Mouse (Mus musculus) heart, embryonic 14.5 days (tissue): ENCODE measurements around the gene Gsap. TPM values are rescaled to one million over a fixed set of nuclear protein-coding genes. Genes with fewer than 3 reads are reported as not detected.
"Not testable (repeated sequence)": the region's sequence is repeated elsewhere in the genome, so short reads cannot be mapped to it uniquely, and the experiment has no call there.

Experiments used
- ATAC-seq: fragments of 200-750 bp; cut with Nextera tagmentation; 2 replicates; pipeline ENCODE4 v1.8.0; 2017; ENCODE audit warnings: low read depth, moderate TSS enrichment; ENCODE audit not compliant: insufficient number of reproducible peaks, insufficient read depth, low FRiP score
- H3K27ac ChIP-seq, 2 experiments: fragments of 200-500 bp in 1 of 2; fragments of 300-500 bp in 1 of 2; sonication (generic) in 1 of 2; replicated peaks in 1 of 2; 2 replicates each; pipeline ENCODE4 v1.5.1; 2012 to 2014; ENCODE audit warnings: low read depth in 2 of 2, low read length in 2 of 2, control low read depth in 1 of 2, mild to moderate bottlenecking in 1 of 2, mixed read lengths in 1 of 2; ENCODE audit not compliant: control insufficient read depth in 1 of 2, insufficient read depth in 1 of 2
- H3K27me3 ChIP-seq: fragments of 300-500 bp; sonication (generic); 2 replicates; pipeline ENCODE4 v1.6.1; 2014; ENCODE audit warnings: mild to moderate bottlenecking, low read length, control low read depth; ENCODE audit not compliant: control insufficient read depth, insufficient read depth
- H3K36me3 ChIP-seq: fragments of 300-500 bp; sonication (generic); 2 replicates; pipeline ENCODE4 v1.6.1; 2014; ENCODE audit warnings: mild to moderate bottlenecking, control low read depth, low read length, mixed read lengths; ENCODE audit not compliant: control insufficient read depth, insufficient read depth
- H3K4me1 ChIP-seq, 2 experiments: fragments of 200-500 bp in 1 of 2; fragments of 300-500 bp in 1 of 2; sonication (generic) in 1 of 2; 2 replicates each; pipeline ENCODE4 v1.6.1; 2012 to 2014; ENCODE audit warnings: low read length in 2 of 2, control low read depth in 1 of 2, mixed read lengths in 1 of 2; ENCODE audit not compliant: control insufficient read depth in 2 of 2, insufficient read depth in 2 of 2
- H3K4me2 ChIP-seq: fragments of 300-500 bp; sonication (generic); 2 replicates; pipeline ENCODE4 v1.6.1; 2014; ENCODE audit warnings: mild to moderate bottlenecking, low read length
- H3K4me3 ChIP-seq, 2 experiments: fragments of 200-500 bp in 1 of 2; fragments of 300-500 bp in 1 of 2; sonication (generic) in 1 of 2; 2 replicates each; pipeline ENCODE4 v1.5.1; 2012 to 2014; ENCODE audit warnings: low read length in 2 of 2, mild to moderate bottlenecking in 2 of 2, control low read depth in 1 of 2, low read depth in 1 of 2, moderate library complexity in 1 of 2; ENCODE audit not compliant: control insufficient read depth in 1 of 2, insufficient read depth in 1 of 2
- H3K9ac ChIP-seq: fragments of 300-500 bp; sonication (generic); 2 replicates; pipeline ENCODE4 v1.6.1; 2014; ENCODE audit warnings: mild to moderate bottlenecking, low read length
- H3K9me3 ChIP-seq: fragments of 300-500 bp; sonication (generic); 2 replicates; pipeline ENCODE4 v1.6.1; 2016; ENCODE audit warnings: low read length, control low read depth; ENCODE audit not compliant: control insufficient read depth
- WGBS: fragments of 180-500 bp; shearing (Covaris S2); extraction: QIAGEN DNeasy Blood & Tissue Kit; methylation state at CpG from one replicate; pipeline ENCODE4 v1.1.7; 2014; 5-methylcytosine and 5-hydroxymethylcytosine counted together
- polyA plus RNA-seq: library from polyadenylated mRNA; unstranded; fragments of >200 nt; fragmentation: Nextera tagmentation; extraction: Ambion mirVana; gene quantifications from 2 replicates; pipeline ENCODE4 v1.2.1, GENCODE M21; 2014

The Gsap gene
- polyA plus RNA-seq, result 2.3 and 2.8 TPM in 2 replicates

DNA sequence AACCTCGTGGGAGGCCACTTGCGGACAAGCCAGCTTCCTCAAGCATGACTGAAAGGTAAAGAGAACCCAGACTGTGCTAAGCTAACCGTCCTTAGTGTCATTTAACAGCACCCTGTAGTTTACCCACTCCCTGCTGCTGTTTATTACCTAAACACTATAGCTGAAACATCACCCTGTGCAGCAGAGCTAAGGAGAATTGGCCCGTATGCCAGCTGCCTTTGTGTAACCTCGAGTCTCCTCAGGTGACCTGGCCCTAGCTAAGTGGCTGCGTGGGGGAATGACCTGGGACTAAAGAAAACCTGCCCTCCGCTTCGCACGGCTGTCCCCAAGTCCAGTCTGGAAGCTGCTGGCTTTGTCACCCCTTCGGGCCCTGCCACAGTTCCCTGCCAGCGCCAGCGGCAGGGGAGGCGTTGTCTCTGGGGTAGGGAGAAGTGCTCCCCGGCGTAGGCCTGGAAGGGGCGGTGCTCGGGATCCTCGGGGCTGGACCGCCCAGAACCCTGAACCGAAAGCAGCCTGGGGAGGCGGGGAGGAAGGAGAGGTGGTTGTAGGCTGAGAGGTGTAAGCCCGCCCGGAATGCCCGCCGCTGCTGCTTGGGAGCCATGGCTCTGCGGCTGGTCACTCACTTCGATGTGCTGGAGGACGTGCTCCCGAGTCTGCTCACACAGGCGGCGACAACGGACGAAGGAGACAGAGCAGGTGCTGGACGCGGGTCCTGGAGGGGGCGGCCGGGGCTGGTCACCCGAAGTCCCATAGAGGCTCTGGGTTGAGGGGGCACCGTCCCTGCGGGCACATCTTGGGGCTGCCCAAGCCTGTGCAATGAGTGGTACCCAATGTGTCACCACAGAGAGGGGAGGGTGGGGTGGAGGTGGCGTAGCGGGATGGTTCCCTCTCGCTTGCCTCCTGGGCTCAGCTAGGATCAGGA lies at the start of gene Gsap:
Gene Gsap, plus strand, starts transcription at position 492 of the 922 bp plus-strand sequence.
- peak; percentile 79 for ATAC-seq
- H3K4me1 ChIP-seq, result 0 out of 4 replicates have a peak, but pooled peaks cover 0 to 3% of the 10 kb centered on the region in 2 experiments
- peak within 1 kb of the TSS; percentile 74 for H3K9ac ChIP-seq
- H3K9me3 ChIP-seq, result no peaks in the 10 kb centered on the region
- WGBS, result 5% methylated on average over 42 of the region's 43 CpGs
- H3K27me3 ChIP-seq, result no peaks in the 10 kb centered on the region
- no peak within 1 kb of the TSS; a peak in 1 of 4 replicates for H3K27ac ChIP-seq
- H3K36me3 ChIP-seq, result no peaks in the 10 kb centered on the region
- H3K4me3 ChIP-seq, result peak within 1 kb of the TSS; percentile 64 to 82
- H3K4me2 ChIP-seq, result peak within 1 kb of the TSS; percentile 95

DNA sequence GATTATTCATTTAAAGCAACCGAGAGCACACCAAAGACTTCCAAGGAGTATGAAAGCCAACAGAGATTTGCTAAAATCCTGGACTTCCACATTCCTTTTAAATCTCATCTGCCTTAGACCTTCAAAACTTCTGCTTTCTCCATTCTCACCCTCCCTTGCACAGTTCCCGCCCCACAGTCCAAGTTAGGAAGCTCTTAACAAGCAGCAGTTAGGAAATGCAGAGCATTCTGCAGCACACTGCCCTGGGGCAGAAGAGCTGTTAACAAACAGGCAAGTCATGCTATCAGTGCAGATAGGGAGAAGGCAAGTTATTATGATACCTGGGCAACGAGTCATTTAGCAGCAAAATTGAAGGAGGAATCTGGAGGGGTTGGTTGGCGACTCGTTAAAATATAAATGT lies 49.5 kb upstream of the Gsap start:
- Histone ChIP-seq H3K9ac (no peak overlapping the region), H3K4me2 (no peak overlapping the region), H3K27me3 (no peaks in the 10 kb centered on the region), H3K4me1 (peaks cover 7 to 31% of the 10 kb centered on the region in 2 experiments), H3K36me3 (no peaks in the 10 kb centered on the region), H3K9me3 (no peaks in the 10 kb centered on the region), H3K27ac (peak overlapping the region in 1 of 2 experiments; percentile 38; a peak in 1 of 4 replicates), H3K4me3 (no peak overlapping the region)
- no peak for ATAC-seq
- 48% methylated on average over 5 of the region's 5 CpGs for WGBS

- Histone ChIP-seq H3K36me3 (no peaks in the 10 kb centered on the region), H3K4me2 (peak overlapping the region; percentile 50), H3K4me3 (0 out of 4 replicates have a peak overlapping the region, but pooled peaks of 1 of the 2 experiments have one; percentile 6), H3K4me1 (peaks cover 10 to 42% of the 10 kb centered on the region in 2 experiments), H3K9ac (peak overlapping the region; percentile 50), H3K27me3 (no peaks in the 10 kb centered on the region), H3K27ac (peak overlapping the region; percentile 94 to 95), H3K9me3 (no peaks in the 10 kb centered on the region)
- 21% methylated on average over 9 of the region's 9 CpGs for WGBS
- ATAC-seq, result peak; percentile 90
Observed at GRCm38 (mm10) chr5:21139505-21139904, 46.5 kb upstream of the Gsap start.

GRCm38 (mm10) chr5:21141133-21141551 lies 44.9 kb upstream of the Gsap start:
- WGBS, result 51% methylated on average over 7 of the region's 7 CpGs
- peaks cover 10 to 39% of the 10 kb centered on the region in 2 experiments for H3K4me1 ChIP-seq
- not testable (repeated sequence) for H3K9me3 ChIP-seq, H3K36me3 ChIP-seq, H3K4me3 ChIP-seq, ATAC-seq, H3K27me3 ChIP-seq
- peak overlapping the region; percentile 55 to 72 for H3K27ac ChIP-seq
- H3K9ac ChIP-seq, result 0 out of 2 replicates have a peak overlapping the region, but pooled peaks have one; percentile 16
- peak overlapping the region; percentile 25; the same call in 1 of the 2 replicates for H3K4me2 ChIP-seq

GRCm38 (mm10) chr5:21141626-21142025 lies 44.4 kb upstream of the Gsap start:
- Histone ChIP-seq H3K27me3 (no peaks in the 10 kb centered on the region), H3K9ac (peak overlapping the region; percentile 16; the same call in 1 of the 2 replicates), H3K4me2 (peak overlapping the region; percentile 25), H3K36me3 (no peaks in the 10 kb centered on the region), H3K27ac (peak overlapping the region; percentile 55 to 72), H3K4me3 (no peak overlapping the region), H3K4me1 (peaks cover 10 to 34% of the 10 kb centered on the region in 2 experiments), H3K9me3 (no peaks in the 10 kb centered on the region)
- WGBS, result 21% methylated on average over 5 of the region's 5 CpGs
- no peak for ATAC-seq

DNA sequence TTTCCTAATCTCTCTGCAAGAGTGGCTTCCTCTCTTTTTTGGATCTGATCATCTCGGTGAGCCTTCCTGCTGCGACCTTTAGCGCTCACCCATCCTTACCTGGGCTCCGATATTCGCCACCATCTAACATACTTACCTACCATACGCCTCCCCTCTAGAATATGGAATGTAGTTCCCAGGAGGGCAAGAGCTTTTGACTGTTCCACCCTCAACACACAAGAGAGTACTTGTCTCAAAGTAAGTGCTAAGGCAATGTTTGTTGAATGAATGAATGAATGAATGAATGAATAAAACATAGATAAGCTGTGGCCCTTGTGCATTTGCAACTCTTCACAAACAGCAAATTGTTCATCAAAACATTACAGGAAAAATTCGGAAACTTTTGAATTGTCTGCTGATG lies 43.0 kb upstream of the Gsap start:
- WGBS, result 86% methylated on average over 7 of the region's 7 CpGs
- no peak for ATAC-seq
- Histone ChIP-seq H3K4me3 (no peak overlapping the region), H3K27ac (no peak overlapping the region), H3K4me2 (no peak overlapping the region), H3K9ac (no peak overlapping the region), H3K36me3 (no peaks in the 10 kb centered on the region), H3K4me1 (peaks cover 10 to 32% of the 10 kb centered on the region in 2 experiments), H3K27me3 (no peaks in the 10 kb centered on the region), H3K9me3 (no peaks in the 10 kb centered on the region)

DNA sequence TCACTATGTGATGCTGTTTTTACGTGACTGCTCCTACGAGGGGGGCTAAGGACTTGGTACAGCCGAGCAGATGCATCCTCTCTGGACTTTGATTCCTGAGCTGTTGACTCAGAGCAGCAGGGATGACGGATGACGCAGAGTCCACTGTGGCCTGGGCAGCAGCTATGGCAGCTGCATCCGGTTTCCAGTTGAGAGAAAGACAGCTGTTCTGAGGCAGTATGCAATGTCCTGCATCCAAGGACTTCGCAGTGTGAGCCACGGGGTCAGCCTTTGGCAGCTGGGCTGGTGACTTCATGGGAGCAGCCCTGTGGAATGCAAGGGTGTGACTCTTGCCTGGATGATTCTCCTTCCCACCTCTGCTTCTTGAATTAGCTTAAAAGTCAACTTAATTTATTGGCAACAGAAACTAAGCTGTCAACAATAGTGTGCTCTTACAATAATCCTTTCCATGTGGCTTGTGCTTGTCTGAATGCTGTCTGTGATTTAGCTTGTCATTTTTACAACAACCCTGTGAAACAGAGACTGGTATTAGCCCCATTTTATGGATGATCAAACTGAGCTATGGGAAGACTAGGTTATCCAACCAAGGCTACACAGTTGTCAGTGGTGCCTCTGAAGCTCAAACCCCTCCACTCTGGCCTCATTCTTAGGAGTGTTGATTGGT lies 41.4 kb upstream of the Gsap start:
- Histone ChIP-seq H3K9me3 (no peaks in the 10 kb centered on the region), H3K36me3 (no peaks in the 10 kb centered on the region), H3K4me2 (no peak overlapping the region), H3K4me3 (no peak overlapping the region), H3K9ac (no peak overlapping the region), H3K27me3 (no peaks in the 10 kb centered on the region), H3K4me1 (peaks cover 10 to 27% of the 10 kb centered on the region in 2 experiments), H3K27ac (no peak overlapping the region)
- 43% methylated on average over 8 of the region's 8 CpGs for WGBS
- peak; percentile 48 for ATAC-seq
